Mouse (Mus musculus) telencephalon, adult 2 months (tissue): ENCODE data around the gene Gm17577.
"Not testable (repeated sequence)": the region's sequence is repeated elsewhere in the genome, so short reads cannot be mapped to it uniquely, and the experiment has no call there.

Experiments used
- DNase-seq: peaks from one replicate; pipeline ENCODE4 v3.0.0-alpha.2; 2011; ENCODE audit warnings: low read depth, low spot score

Gm17577 gene

GRCm38 (mm10) chrX:123246807-123247206 is at the start of gene Gm17577:
Gene Gm17577, minus strand, starts transcription at chrX:123246907.
- DNase-seq: not testable (repeated sequence)

- not testable (repeated sequence) for DNase-seq
These were observed 24.3 kb downstream of the Gm17577 start, which contains the start of gene Srsx for GRCm38 (mm10) chrX:123222381-123222780. Gene Srsx, minus strand, starts transcription at chrX:123222481.
